Mouse (Mus musculus) heart, adult 2 months (tissue): ENCODE data around the gene Cblb. TPM values are rescaled to one million over a fixed set of nuclear protein-coding genes. Genes with fewer than 3 reads are reported as not detected.

Experiments used
- DNase-seq, 2 experiments: peaks; one replicate each; pipeline ENCODE4 v3.0.0; 2021
- H3K27ac ChIP-seq: fragments of 200-600 bp; 2 replicates; pipeline ENCODE4 v1.8.1; 2022
- H3K27me3 ChIP-seq: fragments of 200-500 bp; 2 replicates; pipeline ENCODE4 v1.6.1; 2012; ENCODE audit warnings: mild to moderate bottlenecking, low read length, inconsistent platforms, mixed read lengths; ENCODE audit not compliant: control insufficient read depth, insufficient read depth
- H3K36me3 ChIP-seq: fragments of 200-500 bp; 2 replicates; pipeline ENCODE4 v1.6.1; 2012; ENCODE audit warnings: low read length, inconsistent platforms; ENCODE audit not compliant: control insufficient read depth, insufficient read depth
- H3K4me1 ChIP-seq: fragments of 200-500 bp; 2 replicates; pipeline ENCODE4 v1.6.1; 2011; ENCODE audit warnings: low read length; ENCODE audit not compliant: control insufficient read depth, insufficient read depth
- H3K4me3 ChIP-seq: fragments of 200-600 bp; 2 replicates; pipeline ENCODE4 v1.8.1; 2022
- H3K79me2 ChIP-seq: fragments of 200-500 bp; replicated peaks from 2 replicates; pipeline ENCODE4 v1.6.1; 2012; ENCODE audit warnings: mild to moderate bottlenecking, inconsistent platforms, low read length, moderate library complexity, mixed read lengths; ENCODE audit not compliant: control insufficient read depth, insufficient read depth
- H3K9ac ChIP-seq: fragments of 200-500 bp; 2 replicates; pipeline ENCODE4 v1.6.1; 2012; ENCODE audit warnings: low read depth, mild to moderate bottlenecking, control low read depth, inconsistent platforms, low read length, mixed read lengths
- CTCF ChIP-seq: fragments of 200-600 bp; IDR thresholded peaks from 2 replicates; pipeline ENCODE4 v1.8.1; 2022; ENCODE audit warnings: antibody characterized with exemption, mild to moderate bottlenecking, moderate library complexity
- EP300 ChIP-seq: fragments of 200-500 bp; IDR thresholded peaks from 2 replicates; pipeline ENCODE4 v1.6.1; 2011; ENCODE audit warnings: low read depth, low read length, control low read depth; ENCODE audit not compliant: insufficient read depth
- POLR2A ChIP-seq: fragments of 200-500 bp; IDR thresholded peaks from 2 replicates; pipeline ENCODE4 v1.6.1; 2011; ENCODE audit warnings: mild to moderate bottlenecking, low read depth, low read length, control low read depth; ENCODE audit not compliant: insufficient read depth
- WGBS: fragments of 180-500 bp; shearing (Covaris S2); methylation state at CpG from one replicate; pipeline ENCODE4 v1.1.7; 2018; 5-methylcytosine and 5-hydroxymethylcytosine counted together
- intact Hi-C: fragments of 180-260 bp; cut with DNase I; formaldehyde crosslinking; loops from one replicate; pipeline ENCODE4 v1.15.1; 2025
- polyA plus RNA-seq: library from polyadenylated mRNA; depleted of rRNA; stranded (reverse); fragments of >200 nt; gene quantifications from 2 replicates; pipeline ENCODE4 v1.2.3, GENCODE M21; 2012
- total RNA-seq, 2 experiments: library from RNA; stranded (reverse); gene quantifications; 2 replicates each; pipeline ENCODE4 v1.2.3; 2021

Cblb gene
- total and polyA plus RNA-seq, 3 experiments = 7.5 to 14.0 (median 13.6) TPM

DNA sequence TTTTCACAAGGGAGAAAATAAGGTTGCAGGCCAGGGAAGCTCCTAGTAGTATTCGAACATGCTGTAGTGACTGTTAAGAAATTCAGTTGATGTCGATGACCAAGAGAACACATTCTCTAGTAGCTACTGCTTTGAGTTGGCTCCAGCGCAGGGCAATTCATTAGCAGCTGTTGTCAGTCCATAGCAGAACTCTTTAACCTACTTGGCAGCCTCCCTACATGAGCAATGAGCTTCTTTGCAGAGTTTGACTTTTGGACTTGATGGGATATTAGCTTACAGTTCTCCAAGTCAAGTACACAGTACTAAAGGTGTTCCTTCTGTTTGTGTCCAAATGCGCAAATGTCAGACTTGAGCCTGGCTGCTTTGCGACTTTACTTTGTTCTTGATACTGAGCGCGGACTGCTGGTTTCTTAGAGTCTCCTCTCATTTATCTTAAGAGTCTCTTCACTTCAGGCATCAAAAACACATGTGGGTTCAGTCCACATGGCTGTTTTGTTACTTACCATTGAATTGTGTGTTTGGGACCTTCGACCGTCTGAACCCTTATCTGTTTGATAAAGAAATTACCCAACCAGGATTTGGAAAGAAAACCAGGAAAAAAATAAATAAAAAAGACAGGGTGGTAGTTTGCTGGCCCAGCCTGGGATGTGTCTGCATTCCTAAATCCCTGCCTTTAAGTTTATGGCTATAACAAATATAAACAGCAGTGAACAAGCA lies 47.9 kb downstream of the Cblb start:
- WGBS = 38% methylated on average over 9 of the region's 9 CpGs
- H3K27ac ChIP-seq = peak overlapping the region; percentile 67

DNA sequence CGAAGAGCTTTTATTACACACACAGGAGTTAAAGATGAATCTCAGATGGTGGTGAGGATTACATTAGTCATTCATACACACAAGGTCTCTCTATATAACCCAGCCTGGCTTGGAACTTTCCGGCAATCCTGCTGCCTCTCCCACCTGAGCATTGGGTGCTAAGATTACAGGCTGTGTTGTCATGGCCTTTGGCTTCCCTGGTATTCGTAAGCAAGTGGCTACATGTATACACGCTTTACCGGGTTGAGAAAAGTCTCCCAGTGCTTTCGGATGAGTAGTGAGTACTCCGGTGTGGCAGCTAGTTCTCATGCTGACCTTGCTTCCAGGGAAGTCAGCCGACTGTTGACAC lies 48.4 kb downstream of the Cblb start:
- Histone ChIP-seq H3K4me1 (peaks cover 18% of the 10 kb centered on the region), H3K9ac (no peak overlapping the region), H3K79me2 (peaks cover 9% of the 10 kb centered on the region), H3K27ac (peak overlapping the region; percentile 67), H3K4me3 (no peak overlapping the region), H3K36me3 (peaks cover 20% of the 10 kb centered on the region), H3K27me3 (no peaks in the 10 kb centered on the region)
- 75% methylated on average over 8 of the region's 8 CpGs for WGBS
- intact Hi-C loops = loop anchor here (5.0 kb wide), 1 partner anchor 47 kb away; the partner anchor contains the start of gene Cblb
- TF ChIP-seq EP300 = no peak
- no peak for TF ChIP-seq POLR2A
- TF ChIP-seq CTCF = no peak
- DNase-seq = no peak

More for the DNA sequence above, 47.9 kb downstream of the Cblb start:
- peaks cover 20% of the 10 kb centered on the region for H3K36me3 ChIP-seq
- intact Hi-C loops = loop anchor here (5.0 kb wide), 1 partner anchor 47 kb away; the partner anchor contains the start of gene Cblb
- peaks cover 18% of the 10 kb centered on the region for H3K4me1 ChIP-seq
- H3K4me3 ChIP-seq = no peak overlapping the region
- TF ChIP-seq EP300 (no peak), CTCF (no peak), POLR2A (no peak)
- H3K9ac ChIP-seq = no peak overlapping the region
- peaks cover 12% of the 10 kb centered on the region for H3K79me2 ChIP-seq
- peak; percentile 48 to 70 for DNase-seq
- H3K27me3 ChIP-seq = no peaks in the 10 kb centered on the region

GRCm38 (mm10) chr16:52080619-52081395 lies 49.8 kb downstream of the Cblb start:
- intact Hi-C loops = no loop called here
- Histone ChIP-seq H3K27ac (no peak overlapping the region), H3K9ac (no peak overlapping the region), H3K4me3 (no peak overlapping the region), H3K27me3 (no peaks in the 10 kb centered on the region), H3K79me2 (peaks cover 9% of the 10 kb centered on the region), H3K4me1 (peaks cover 18% of the 10 kb centered on the region), H3K36me3 (peaks cover 20% of the 10 kb centered on the region)
- DNase-seq = no peak
- TF ChIP-seq CTCF (no peak), POLR2A (no peak), EP300 (no peak)
- WGBS = 80% methylated on average over 11 of the region's 11 CpGs

GRCm38 (mm10) chr16:52081756-52082155 lies 50.7 kb downstream of the Cblb start:
- Histone ChIP-seq H3K4me3 (no peak overlapping the region), H3K27me3 (no peaks in the 10 kb centered on the region), H3K9ac (no peak overlapping the region), H3K36me3 (peaks cover 20% of the 10 kb centered on the region), H3K4me1 (peaks cover 16% of the 10 kb centered on the region), H3K27ac (peak overlapping the region; percentile 21; the same call in 1 of the 2 replicates), H3K79me2 (peaks cover 6% of the 10 kb centered on the region)
- intact Hi-C loops = no loop called here
- DNase-seq = no peak
- WGBS = 17% methylated on average over 3 of the region's 3 CpGs
- TF ChIP-seq POLR2A (no peak), CTCF (no peak), EP300 (no peak)

DNA sequence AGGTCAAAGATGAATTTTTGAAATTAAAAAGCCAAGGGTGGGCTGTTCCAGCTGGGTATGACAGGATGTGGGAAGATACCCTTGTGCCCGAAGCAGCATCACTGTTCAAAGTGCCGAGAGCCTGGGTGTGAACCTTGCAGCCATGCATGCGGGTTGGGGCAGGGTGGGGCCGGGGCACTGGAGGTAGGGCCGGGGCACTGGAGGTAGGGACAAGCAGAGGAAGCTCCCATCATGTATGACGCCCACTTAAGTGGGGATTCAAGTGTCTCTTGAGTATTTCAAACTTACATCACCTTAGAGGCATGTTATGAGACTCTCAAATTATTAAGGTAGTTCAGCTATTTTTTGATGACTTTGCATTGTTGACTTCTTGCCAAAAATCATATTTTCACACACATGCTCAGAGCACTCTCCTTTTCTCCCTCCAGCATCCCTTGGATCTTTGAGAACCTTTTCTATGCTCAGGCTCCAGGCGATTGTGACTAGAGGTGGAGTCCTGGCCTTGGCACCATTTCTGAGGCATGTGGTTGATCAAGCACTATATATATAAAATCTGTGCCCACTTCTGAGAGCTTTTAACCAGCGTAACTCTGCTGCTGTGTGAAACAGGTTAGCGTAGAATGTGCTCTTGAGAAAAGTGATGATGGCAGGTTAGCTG lies 55.9 kb downstream of the Cblb start:
- H3K4me1 ChIP-seq = no peaks in the 10 kb centered on the region; the same call in none of the 2 replicates

More for the DNA sequence above, 55.9 kb downstream of the Cblb start:
- Histone ChIP-seq H3K79me2 (peaks cover 5% of the 10 kb centered on the region), H3K36me3 (peaks cover 4% of the 10 kb centered on the region), H3K27ac (no peak overlapping the region), H3K9ac (no peak overlapping the region), H3K27me3 (no peaks in the 10 kb centered on the region), H3K4me3 (no peak overlapping the region)
- no peak for DNase-seq
- 88% methylated on average over 9 of the region's 9 CpGs for WGBS
- intact Hi-C loops = no loop called here
- TF ChIP-seq POLR2A = no peak
- TF ChIP-seq EP300 = no peak
- TF ChIP-seq CTCF = no peak
